In genomic region chr1:89058011-89058410, GRCm38 (mm10) we compare ENCODE assay signal across 19 mouse cellular contexts. TPM values are rescaled to one million over a fixed set of nuclear protein-coding genes. Genes with fewer than 3 reads are reported as not detected.
DNase-seq lines count a peak whose midpoint lies in the region; ATAC-seq and TF ChIP-seq lines count a peak whose summit lies in the region.
"Had no signal": no experiment of that assay in that cellular context is flagged by ENCODE, and none has a peak within 500 bp of the region (broad histone marks: within the 10 kb centered on the region; RNA-seq: fewer than 3 reads in every experiment).

No protein-coding gene starts in this region.

- no peak for DNase-seq in hindbrain, postnatal 0 days (ENCODE audit: low spot score)
- DNase-seq in hindbrain, embryonic 14.5 days (ENCODE audit: low spot score): no peak
- DNase-seq in liver, embryonic 14.5 days (ENCODE audit: low read depth in 3 of 3, low spot score in 3 of 3): no peak
- peak; percentile 73 for DNase-seq in ES-CJ7 (ENCODE audit: low read depth, low spot score)
- peak; percentile 55 for DNase-seq in ZHBTc4 (ENCODE audit: low read depth, low spot score)
- DNase-seq in thymus, postnatal 10 days (ENCODE audit: low spot score in 2 of 2): no peak
- DNase-seq: cerebellum, adult 8-10 months; gastrocnemius, postnatal 25 days; layer of hippocampus, postnatal 36 days; left cerebral cortex, postnatal 4 days; liver, embryonic 13.5 days; lung, postnatal 10 days; retina, postnatal 1 day; right cerebral cortex, postnatal 4 days had no signal

- H3K4me3 ChIP-seq in hindbrain, postnatal 0 days (ENCODE audit: low read length): no peak overlapping the region
- no peak overlapping the region for H3K4me3 ChIP-seq in hindbrain, embryonic 14.5 days (replicated peaks; ENCODE audit: low read length)
- no peak overlapping the region for H3K4me3 ChIP-seq in liver, embryonic 14.5 days (ENCODE audit: insufficient read depth in 1 of 2, low read depth in 2 of 2, low read length in 2 of 2)
- no peak overlapping the region for H3K4me3 ChIP-seq in liver, embryonic 12.5 days
- H3K4me3 ChIP-seq: embryonic facial prominence, embryonic 10.5 days; liver, embryonic 13.5 days; megakaryocyte, embryonic 14.5 days had no signal

- H3K4me2 ChIP-seq in hindbrain, postnatal 0 days (ENCODE audit: low read depth, low read length): no peak overlapping the region
- H3K4me2 ChIP-seq in hindbrain, embryonic 14.5 days (replicated peaks): no peak overlapping the region
- no peak overlapping the region for H3K4me2 ChIP-seq in liver, embryonic 14.5 days (ENCODE audit: low read depth)
- H3K4me2 ChIP-seq in liver, embryonic 12.5 days: no peak overlapping the region
- H3K4me2 ChIP-seq: liver, embryonic 13.5 days had no signal

- no peaks in the 10 kb centered on the region for H3K27me3 ChIP-seq in hindbrain, postnatal 0 days (ENCODE audit: insufficient read depth, low read length)
- no peaks in the 10 kb centered on the region for H3K27me3 ChIP-seq in hindbrain, embryonic 14.5 days (ENCODE audit: control insufficient read depth, insufficient read depth, low read length)
- no peaks in the 10 kb centered on the region for H3K27me3 ChIP-seq in liver, embryonic 14.5 days (ENCODE audit: control insufficient read depth, insufficient read depth, low read length)
- no peaks in the 10 kb centered on the region for H3K27me3 ChIP-seq in liver, embryonic 12.5 days (replicated peaks)
- H3K27me3 ChIP-seq: liver, embryonic 13.5 days; megakaryocyte, embryonic 14.5 days had no signal

- 92% methylated on average over 1 of the region's 1 CpGs for WGBS in hindbrain, postnatal 0 days
- WGBS in hindbrain, embryonic 14.5 days: 94% methylated on average over 1 of the region's 1 CpGs
- WGBS in liver, embryonic 14.5 days (ENCODE audit: insufficient replicate concordance): 68% methylated on average over 1 of the region's 1 CpGs
- 71% methylated on average over 1 of the region's 1 CpGs for WGBS in liver, embryonic 12.5 days (ENCODE audit: insufficient replicate concordance)

- H3K36me3 ChIP-seq in hindbrain, postnatal 0 days (ENCODE audit: insufficient read depth, low read length): no peaks in the 10 kb centered on the region
- no peaks in the 10 kb centered on the region for H3K36me3 ChIP-seq in hindbrain, embryonic 14.5 days (replicated peaks; ENCODE audit: control insufficient read depth, insufficient read depth)
- H3K36me3 ChIP-seq in liver, embryonic 14.5 days (replicated peaks; ENCODE audit: control insufficient read depth, insufficient read depth, low read depth): no peaks in the 10 kb centered on the region
- H3K36me3 ChIP-seq in liver, embryonic 12.5 days: no peaks in the 10 kb centered on the region
- H3K36me3 ChIP-seq: embryonic facial prominence, embryonic 10.5 days; liver, embryonic 13.5 days had no signal

- no peak for ATAC-seq in hindbrain, postnatal 0 days
- ATAC-seq in hindbrain, embryonic 14.5 days (ENCODE audit: low FRiP score): no peak
- no peak for ATAC-seq in liver, embryonic 14.5 days (ENCODE audit: insufficient read depth)
- ATAC-seq in liver, embryonic 12.5 days: no peak
- ATAC-seq: inflammation-experienced regulatory T-cells, adult 6 months; midbrain, embryonic 16.5 days had no signal

- no peaks in the 10 kb centered on the region for H3K4me1 ChIP-seq in hindbrain, postnatal 0 days (ENCODE audit: insufficient read depth, low read length)
- no peaks in the 10 kb centered on the region for H3K4me1 ChIP-seq in hindbrain, embryonic 14.5 days (replicated peaks; ENCODE audit: control insufficient read depth, insufficient read depth, low read length)
- no peaks in the 10 kb centered on the region; a peak in 1 of 4 replicates for H3K4me1 ChIP-seq in liver, embryonic 14.5 days (replicated peaks; ENCODE audit: control insufficient read depth in 2 of 2, insufficient read depth in 2 of 2, low read length in 1 of 2)
- H3K4me1 ChIP-seq in liver, embryonic 12.5 days: no peaks in the 10 kb centered on the region
- H3K4me1 ChIP-seq: liver, embryonic 13.5 days; megakaryocyte, embryonic 14.5 days had no signal

- TF ChIP-seq EP300 in liver, embryonic 14.5 days (IDR thresholded peaks at IDR 0.05; ENCODE audit: low read depth): no peak

- TF ChIP-seq CTCF in hindbrain, postnatal 0 days (IDR thresholded peaks at IDR 0.05; ENCODE audit: low read depth): peak; percentile 34
- TF ChIP-seq CTCF in liver, embryonic 14.5 days (IDR thresholded peaks at IDR 0.05; ENCODE audit: low read depth): peak; percentile 16; the same call in 1 of the 2 replicates

- peaks cover 4% of the 10 kb centered on the region; the same call in 1 of the 2 replicates for H3K9me3 ChIP-seq in hindbrain, postnatal 0 days (ENCODE audit: low read length)
- 0 out of 2 replicates have a peak, but pooled peaks cover 7% of the 10 kb centered on the region for H3K9me3 ChIP-seq in hindbrain, embryonic 14.5 days (ENCODE audit: control insufficient read depth, low read length)
- H3K9me3 ChIP-seq in liver, embryonic 14.5 days (ENCODE audit: control insufficient read depth, low read length): no peaks in the 10 kb centered on the region
- H3K9me3 ChIP-seq in liver, embryonic 12.5 days (replicated peaks): no peaks in the 10 kb centered on the region
- H3K9me3 ChIP-seq: embryonic facial prominence, embryonic 10.5 days had no signal

- no peak overlapping the region for H3K9ac ChIP-seq in hindbrain, postnatal 0 days (replicated peaks; ENCODE audit: low read length)
- no peak overlapping the region for H3K9ac ChIP-seq in hindbrain, embryonic 14.5 days
- H3K9ac ChIP-seq in liver, embryonic 14.5 days (replicated peaks): no peak overlapping the region
- H3K9ac ChIP-seq in liver, embryonic 12.5 days: no peak overlapping the region
- H3K9ac ChIP-seq: liver, embryonic 13.5 days had no signal

- H3K27ac ChIP-seq in hindbrain, postnatal 0 days: no peak overlapping the region
- H3K27ac ChIP-seq in hindbrain, embryonic 14.5 days: no peak overlapping the region
- no peak overlapping the region for H3K27ac ChIP-seq in liver, embryonic 14.5 days
- no peak overlapping the region for H3K27ac ChIP-seq in liver, embryonic 12.5 days
- H3K27ac ChIP-seq: embryonic facial prominence, embryonic 10.5 days; liver, embryonic 13.5 days had no signal

RNA-seq across cellular contexts. Expression of gene Sh3bp4, which starts 12.2 kb away (rescaled TPM):
- total RNA-seq in hindbrain, postnatal 0 days (2014; rRNA removed): 36.5 and 38.8 TPM in 2 replicates
- polyA plus RNA-seq in hindbrain, postnatal 0 days (2015; fragmentation: Nextera tagmentation; extraction: Ambion mirVana): 14.6 and 15.7 TPM in 2 replicates
- polyA plus RNA-seq in hindbrain, embryonic 14.5 days (2014; fragmentation: Nextera tagmentation; extraction: Ambion mirVana): 15.5 and 15.7 TPM in 2 replicates
- 0.51 and 0.55 TPM in 2 replicates for polyA plus RNA-seq in liver, embryonic 14.5 days (2012; rRNA removed)
- 0.63 and 0.83 TPM in 2 replicates for polyA plus RNA-seq in liver, embryonic 14.5 days (2014; fragmentation: Nextera tagmentation; extraction: Ambion mirVana)
- 1.7 and 2.3 TPM in 2 replicates for polyA plus RNA-seq in liver, embryonic 12.5 days (2016; fragmentation: Nextera tagmentation; extraction: Ambion mirVana)

Comparison
In these comparisons a context has a peak if more than half of its experiments do, and no peak if none do; other contexts are left out.
1. DNase-seq: peak in ES-CJ7 (single experiment) and ZHBTc4 (single experiment); none in hindbrain, postnatal 0 days (single experiment), hindbrain, embryonic 14.5 days (single experiment), liver, embryonic 14.5 days (0 of 3) and thymus, postnatal 10 days (0 of 2).